Mouse (Mus musculus) ES-E14 (cell line): ENCODE results near the gene 2300002M23Rik. TPM values are rescaled to one million over a fixed set of nuclear protein-coding genes. Genes with fewer than 3 reads are reported as not detected.
A peak's percentile ranks its signal among the peaks of the same experiment; 100 is the strongest.

ENCODE experiments used
- DNase-seq: peaks from one replicate; pipeline ENCODE4 v3.0.0-alpha.2; 2013; ENCODE audit warnings: low read depth, low spot score
- H3K27ac ChIP-seq: 2 replicates; pipeline ENCODE4 v1.5.1; 2012; ENCODE audit warnings: low read depth, mild to moderate bottlenecking, low read length, moderate library complexity, mixed read lengths; ENCODE audit not compliant: poor library complexity, insufficient read depth, severe bottlenecking
- H3K36me3 ChIP-seq: 2 replicates; pipeline ENCODE4 v1.6.1; 2012; ENCODE audit warnings: mild to moderate bottlenecking, low read length, moderate library complexity, mixed read lengths; ENCODE audit not compliant: control insufficient read depth, poor library complexity, insufficient read depth, severe bottlenecking
- H3K4me1 ChIP-seq, 2 experiments: fragments of 150-350 bp in 1 of 2; sonication (generic) in 1 of 2; 2 replicates each; pipeline ENCODE4 v1.6.1; 2012; ENCODE audit warnings: low read length in 2 of 2, mild to moderate bottlenecking in 1 of 2, mixed read lengths in 1 of 2; ENCODE audit not compliant: control insufficient read depth in 2 of 2, insufficient read depth in 2 of 2, poor library complexity in 1 of 2
- H3K4me3 ChIP-seq, 2 experiments: fragments of 150-350 bp in 1 of 2; sonication (generic) in 1 of 2; 2 replicates each; pipeline ENCODE4 v1.5.1; 2012; ENCODE audit warnings: low read length in 2 of 2, low read depth in 1 of 2, mild to moderate bottlenecking in 1 of 2, mixed read lengths in 1 of 2; ENCODE audit not compliant: insufficient read depth in 1 of 2, poor library complexity in 1 of 2, severe bottlenecking in 1 of 2
- H3K9ac ChIP-seq: 2 replicates; pipeline ENCODE4 v1.6.1; 2012; ENCODE audit warnings: low read depth, mild to moderate bottlenecking, low read length, mixed read lengths; ENCODE audit not compliant: poor library complexity, insufficient read depth, severe bottlenecking
- H3K9me3 ChIP-seq: fragments of 150-350 bp; sonication (generic); 2 replicates; pipeline ENCODE4 v1.6.1; 2012; ENCODE audit warnings: low read depth, mild to moderate bottlenecking, low read length; ENCODE audit not compliant: control insufficient read depth, insufficient read depth
- CHD2 ChIP-seq: IDR thresholded peaks from 2 replicates; pipeline ENCODE4 v1.6.1; 2014; ENCODE audit warnings: mild to moderate bottlenecking, low read depth, low read length, inconsistent platforms
- HCFC1 ChIP-seq: IDR thresholded peaks from 2 replicates; pipeline ENCODE4 v1.6.1; 2012; ENCODE audit warnings: low read length, inconsistent platforms, borderline replicate concordance; ENCODE audit not compliant: insufficient read depth
- MAFK ChIP-seq: IDR thresholded peaks from 2 replicates; pipeline ENCODE4 v1.6.1; 2014; ENCODE audit warnings: mild to moderate bottlenecking, low read depth, low read length, inconsistent platforms; ENCODE audit not compliant: insufficient read depth
- ZC3H11A ChIP-seq: IDR thresholded peaks from 2 replicates; pipeline ENCODE4 v1.6.1; 2012; ENCODE audit warnings: low read depth, mild to moderate bottlenecking, inconsistent platforms, low read length, borderline replicate concordance
- ZNF384 ChIP-seq: IDR thresholded peaks from 2 replicates; pipeline ENCODE4 v1.6.1; 2012; ENCODE audit warnings: low read depth, low read length, inconsistent platforms
- in situ Hi-C, 2 experiments: fragments of 600-800 bp; cut with MboI; formaldehyde crosslinking; loops; one replicate each; pipeline ENCODE4 v1.15.1; 2025; ENCODE audit warnings: low sequenced_read_pairs in 2 of 2, inconsistent platforms in 1 of 2; ENCODE audit not compliant: unreplicated experiment in 2 of 2
- total RNA-seq: library from RNA; depleted of rRNA; stranded (reverse); fragments of 300-350 nt; gene quantifications from 2 replicates; pipeline ENCODE4 v1.2.3, GENCODE M21; 2012

2300002M23Rik gene
- total RNA-seq, 1 experiment, result 0.22 TPM

DNA sequence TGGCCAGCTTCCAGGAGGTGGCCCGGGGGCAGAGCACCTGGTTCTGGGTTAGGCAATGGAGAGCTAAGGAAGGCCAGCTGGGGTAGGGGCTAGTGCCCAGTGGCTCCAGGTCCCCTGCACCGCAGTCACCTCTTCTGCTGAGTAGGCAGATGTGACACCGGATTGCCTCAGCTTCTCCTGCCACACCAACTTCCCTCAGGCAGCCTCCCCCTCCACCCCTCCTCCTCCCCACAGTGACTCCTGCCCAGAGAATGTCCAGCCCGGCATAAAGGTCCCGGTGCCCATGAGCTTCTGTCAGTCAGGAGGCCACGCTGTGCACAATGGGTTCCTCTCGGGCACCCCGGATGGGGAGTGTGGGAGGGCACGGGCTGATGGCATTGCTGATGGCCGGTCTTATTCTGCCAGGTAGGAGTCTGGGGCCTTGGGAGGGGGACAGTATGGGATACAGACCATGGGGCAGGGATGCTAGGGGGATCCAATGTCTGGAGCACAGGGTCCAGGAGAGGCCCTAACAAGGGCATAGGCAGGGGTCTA lies 15.3 kb upstream of the 2300002M23Rik start, which contains the start of gene Cdsn:
Cdsn (plus strand) TSS at position 248 of the 534 bp plus-strand sequence.
- no peak for TF ChIP-seq MAFK
- TF ChIP-seq ZNF384, result no peak
- TF ChIP-seq CHD2, result no peak
- no peak for TF ChIP-seq HCFC1
- no peak for TF ChIP-seq ZC3H11A
- no peaks in the 10 kb centered on the region for H3K36me3 ChIP-seq
- H3K27ac ChIP-seq, result no peak within 1 kb of the TSS
- H3K4me3 ChIP-seq, result no peak within 1 kb of the TSS
- H3K4me1 ChIP-seq, result peaks cover 2 to 31% of the 10 kb centered on the region in 2 experiments; a peak in 1 of 4 replicates
- DNase-seq, result no peak
- no peak within 1 kb of the TSS for H3K9ac ChIP-seq
- in situ Hi-C loops, result no loop called here
- no peaks in the 10 kb centered on the region for H3K9me3 ChIP-seq

DNA sequence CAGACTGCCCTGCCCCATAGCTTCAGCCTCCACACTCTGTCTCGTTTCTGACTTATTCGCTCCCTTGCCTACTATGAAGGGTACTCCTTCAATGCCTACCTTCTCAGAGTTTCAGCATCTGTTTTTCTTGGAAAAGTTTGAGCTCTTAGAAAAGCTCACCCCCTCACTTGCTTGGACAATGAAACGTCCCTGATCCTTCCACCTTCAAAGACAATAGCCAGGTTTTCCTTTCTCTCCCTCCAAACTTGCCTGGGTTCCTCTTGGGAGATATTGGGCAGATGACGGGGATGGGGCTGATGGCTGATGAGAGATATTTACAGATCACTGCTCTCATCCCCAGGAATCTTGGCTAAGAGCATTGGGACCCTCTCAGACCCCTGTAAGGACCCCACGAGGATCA lies 12.9 kb upstream of the 2300002M23Rik start:
- in situ Hi-C loops, result no loop called here
- Histone ChIP-seq H3K27ac (0 out of 2 replicates have a peak overlapping the region, but pooled peaks have one; percentile 64), H3K4me3 (peak overlapping the region; percentile 70 to 72), H3K36me3 (no peaks in the 10 kb centered on the region), H3K9me3 (no peaks in the 10 kb centered on the region), H3K9ac (peak overlapping the region; percentile 79), H3K4me1 (peaks cover 0 to 32% of the 10 kb centered on the region in 2 experiments; a peak in 1 of 4 replicates)
- no peak for DNase-seq
- TF ChIP-seq CHD2 (no peak), ZNF384 (peak; percentile 90)

DNA sequence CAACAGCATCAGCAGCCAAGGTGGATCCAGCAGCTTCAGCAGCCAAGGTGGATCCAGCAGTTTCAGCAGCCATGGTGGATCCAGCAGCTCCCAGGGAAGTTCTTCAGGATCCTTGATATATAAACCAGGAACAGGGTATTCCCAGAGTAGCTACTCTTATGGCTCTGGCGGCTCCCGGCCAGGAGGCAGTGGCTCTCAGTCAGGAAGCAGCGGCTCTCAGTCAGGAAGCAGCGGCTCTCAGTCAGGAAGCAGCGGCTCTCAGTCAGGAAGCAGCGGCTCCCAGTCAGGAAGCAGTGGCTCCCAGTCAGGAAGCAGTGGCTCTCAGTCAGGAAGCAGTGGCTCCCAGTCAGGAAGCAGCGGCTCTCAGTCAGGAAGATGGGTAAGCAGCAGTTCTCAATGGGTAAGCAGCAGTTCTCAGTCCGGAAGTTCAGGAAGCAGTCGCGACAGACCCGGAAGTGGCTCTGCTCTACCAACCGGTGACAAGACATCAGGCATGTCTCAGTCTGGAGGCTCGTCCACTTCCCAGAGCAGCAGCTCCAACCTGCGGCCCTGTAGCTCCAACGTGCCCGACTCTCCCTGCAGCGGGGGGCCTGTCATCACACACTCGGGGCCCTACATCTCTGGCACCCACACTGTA lies 12.4 kb upstream of the 2300002M23Rik start:
- peak overlapping the region; percentile 64 for H3K27ac ChIP-seq
- in situ Hi-C loops, result no loop called here
- H3K4me3 ChIP-seq, result peak overlapping the region; percentile 70 to 72
- TF ChIP-seq ZC3H11A (no peak), ZNF384 (no peak), HCFC1 (no peak), CHD2 (no peak), MAFK (no peak)
- peak overlapping the region; percentile 79 for H3K9ac ChIP-seq
- DNase-seq, result no peak
- peaks cover 0 to 27% of the 10 kb centered on the region in 2 experiments; a peak in 1 of 4 replicates for H3K4me1 ChIP-seq
- H3K9me3 ChIP-seq, result no peaks in the 10 kb centered on the region
- no peaks in the 10 kb centered on the region for H3K36me3 ChIP-seq

DNA sequence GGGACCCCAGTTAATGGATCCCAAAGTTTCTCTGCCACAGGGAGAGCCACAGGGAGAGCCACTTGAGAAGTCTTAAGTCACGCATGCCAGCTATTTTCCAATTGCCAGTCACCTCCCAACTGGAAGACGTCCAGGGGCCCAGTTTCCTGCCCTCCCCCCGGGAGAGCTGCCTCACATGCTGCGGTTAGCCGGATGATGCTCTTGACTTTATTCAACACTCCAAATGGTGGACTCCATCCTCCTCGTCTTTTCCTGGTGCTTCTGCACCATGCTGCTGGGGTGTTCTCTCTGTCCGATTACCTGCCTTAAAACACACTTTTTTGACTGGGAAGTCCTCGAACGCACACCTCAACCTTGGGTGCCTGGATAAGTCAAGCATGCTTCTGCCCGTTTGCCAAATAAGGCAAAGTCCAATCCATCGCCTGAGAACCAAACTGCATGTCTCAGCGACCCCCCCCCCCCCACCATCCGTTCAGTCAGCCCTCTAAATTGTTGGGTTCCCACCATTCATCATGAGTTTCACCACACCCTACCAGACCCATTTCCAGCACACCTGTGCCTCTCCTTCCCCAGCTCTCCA lies 11.0 kb upstream of the 2300002M23Rik start:
- TF ChIP-seq CHD2 (no peak), MAFK (no peak), ZNF384 (no peak), HCFC1 (no peak), ZC3H11A (no peak)
- Histone ChIP-seq H3K4me3 (no peak overlapping the region), H3K27ac (no peak overlapping the region), H3K4me1 (peaks cover 0 to 21% of the 10 kb centered on the region in 2 experiments; a peak in 1 of 4 replicates), H3K36me3 (no peaks in the 10 kb centered on the region), H3K9me3 (no peaks in the 10 kb centered on the region), H3K9ac (no peak overlapping the region)
- DNase-seq, result no peak
- in situ Hi-C loops, result no loop called here
